Mouse (Mus musculus): Measurements from ENCODE around the gene Pef1.

DNA sequence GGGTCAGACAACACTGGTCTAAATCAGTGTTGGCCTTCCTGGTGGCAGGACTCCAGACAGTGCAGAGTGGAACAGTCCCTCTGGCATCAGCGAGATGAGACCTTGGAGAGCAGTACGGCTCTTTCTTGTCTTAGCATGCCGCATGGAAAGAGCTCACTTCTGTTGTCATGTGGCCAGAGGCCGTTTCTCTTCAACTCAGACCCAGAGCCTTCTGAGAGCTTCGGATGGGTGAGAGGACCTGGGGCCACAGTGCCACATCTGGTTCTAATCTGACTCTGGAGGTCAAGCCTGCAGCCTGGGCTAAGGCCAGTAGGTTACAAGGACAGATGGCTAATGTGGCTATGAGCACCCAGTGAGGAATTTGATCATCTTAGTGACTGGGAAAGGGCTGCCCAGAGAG is 23.6 kb downstream of the Pef1 start:
- TF ChIP-seq CTCF (IDR thresholded peaks at IDR 0.05; ENCODE audit: extremely low read depth, insufficient read depth, low read length) (no peak), POLR2A (IDR thresholded peaks at IDR 0.05; ENCODE audit: extremely low read depth, insufficient read depth, low read length) (no peak)

All from cortical plate, adult 2 months (tissue).